Mouse (Mus musculus) induced T-regulatory cell, adult 2 months (primary cell): ENCODE measurements around the gene Atp5d.

Source experiments
- DNase-seq: peaks from one replicate; pipeline ENCODE4 v3.0.0-alpha.2; 2012; ENCODE audit warnings: low read depth

Atp5d gene

GRCm38 (mm10) chr10:80138553-80139438 is at the start of gene Atp5d:
Gene Atp5d (plus strand): TSS chr10:80138632.
- DNase-seq: peak; percentile 85

- DNase-seq: no peak
These were observed 49.3 kb upstream of the Atp5d start for GRCm38 (mm10) chr10:80089146-80089545.

- DNase-seq: no peak
These were observed 46.9 kb upstream of the Atp5d start for GRCm38 (mm10) chr10:80091527-80091926.

- no peak for DNase-seq
These were observed 45.7 kb upstream of the Atp5d start for GRCm38 (mm10) chr10:80092690-80093089.

GRCm38 (mm10) chr10:80094085-80094484 is 44.3 kb upstream of the Atp5d start:
- no peak for DNase-seq

- DNase-seq: no peak
These were observed 43.7 kb upstream of the Atp5d start for GRCm38 (mm10) chr10:80094684-80095083.

- DNase-seq: no peak
These were observed 42.9 kb upstream of the Atp5d start for GRCm38 (mm10) chr10:80095547-80095946.

- DNase-seq: peak; percentile 27
These were observed 41.2 kb upstream of the Atp5d start for GRCm38 (mm10) chr10:80097275-80097674.

GRCm38 (mm10) chr10:80098630-80099029 is 39.8 kb upstream of the Atp5d start:
- DNase-seq: no peak

- DNase-seq: no peak
These were observed 37.5 kb upstream of the Atp5d start for GRCm38 (mm10) chr10:80100982-80101381.

GRCm38 (mm10) chr10:80102216-80102915 is 36.1 kb upstream of the Atp5d start:
- DNase-seq: peak; percentile 94

- no peak for DNase-seq
These were observed 35.4 kb upstream of the Atp5d start for GRCm38 (mm10) chr10:80103032-80103431.

- no peak for DNase-seq
These were observed 34.3 kb upstream of the Atp5d start for GRCm38 (mm10) chr10:80104181-80104580.

GRCm38 (mm10) chr10:80105460-80105859 is 33.0 kb upstream of the Atp5d start, which contains the start of gene Sbno2:
Gene Sbno2 (minus strand): TSS chr10:80105571.
- DNase-seq: no peak

- no peak for DNase-seq
These were observed 32.5 kb upstream of the Atp5d start for GRCm38 (mm10) chr10:80105926-80106325.

- no peak for DNase-seq
These were observed 30.8 kb upstream of the Atp5d start for GRCm38 (mm10) chr10:80107678-80108077.

GRCm38 (mm10) chr10:80114341-80115284 is 23.8 kb upstream of the Atp5d start:
- DNase-seq: peak; percentile 94

GRCm38 (mm10) chr10:80115290-80115943 is 23.0 kb upstream of the Atp5d start, which contains the start of gene Stk11:
Gene Stk11 (plus strand): TSS chr10:80115803.
- DNase-seq: peak; percentile 100

GRCm38 (mm10) chr10:80115944-80116335 is 22.5 kb upstream of the Atp5d start:
- no peak for DNase-seq

GRCm38 (mm10) chr10:80116563-80116926 is 21.9 kb upstream of the Atp5d start:
- DNase-seq: no peak

- DNase-seq: peak; percentile 66
These were observed 21.3 kb upstream of the Atp5d start for GRCm38 (mm10) chr10:80116927-80117691.
